Mouse (Mus musculus) midbrain, postnatal 0 days (tissue): ENCODE results near the gene Gng5. TPM values are rescaled to one million over a fixed set of nuclear protein-coding genes. Genes with fewer than 3 reads are reported as not detected.
A peak's percentile ranks its signal among the peaks of the same experiment; 100 is the strongest.

Source experiments
- ATAC-seq: fragments of 200-750 bp; cut with Nextera tagmentation; 2 replicates; pipeline ENCODE4 v1.8.0; 2017; ENCODE audit warnings: moderate number of reproducible peaks, mild to moderate bottlenecking, moderate TSS enrichment, moderate library complexity; ENCODE audit not compliant: low FRiP score
- DNase-seq: peaks from one replicate; pipeline ENCODE4 v3.0.0-alpha.2; 2015; ENCODE audit warnings: low spot score
- H3K27ac ChIP-seq: fragments of 300-500 bp; sonication (generic); 2 replicates; pipeline ENCODE4 v1.5.1; 2014; ENCODE audit warnings: low read depth, mild to moderate bottlenecking, low read length, mixed read lengths
- H3K27me3 ChIP-seq: fragments of 300-500 bp; sonication (generic); 2 replicates; pipeline ENCODE4 v1.6.1; 2014; ENCODE audit warnings: low read length, control low read depth, mixed read lengths; ENCODE audit not compliant: insufficient read depth
- H3K36me3 ChIP-seq: fragments of 300-500 bp; sonication (generic); 2 replicates; pipeline ENCODE4 v1.6.1; 2014; ENCODE audit warnings: low read length, control low read depth, mixed read lengths; ENCODE audit not compliant: insufficient read depth
- H3K4me1 ChIP-seq: fragments of 300-500 bp; sonication (generic); 2 replicates; pipeline ENCODE4 v1.6.1; 2014; ENCODE audit warnings: mild to moderate bottlenecking, control low read depth, antibody characterized with exemption, low read length, mixed read lengths; ENCODE audit not compliant: insufficient read depth
- H3K4me2 ChIP-seq: fragments of 300-500 bp; sonication (generic); 2 replicates; pipeline ENCODE4 v1.6.1; 2014; ENCODE audit warnings: low read depth, mild to moderate bottlenecking, low read length, mixed read lengths; ENCODE audit not compliant: poor library complexity, severe bottlenecking
- H3K4me3 ChIP-seq: fragments of 300-500 bp; sonication (generic); 2 replicates; pipeline ENCODE4 v1.5.1; 2014; ENCODE audit warnings: low read depth, mild to moderate bottlenecking, low read length, moderate library complexity
- H3K9ac ChIP-seq: fragments of 300-500 bp; sonication (generic); replicated peaks from 2 replicates; pipeline ENCODE4 v1.6.1; 2014; ENCODE audit warnings: mild to moderate bottlenecking, low read length, moderate library complexity, mixed read lengths; ENCODE audit not compliant: poor library complexity, severe bottlenecking
- H3K9me3 ChIP-seq: fragments of 300-500 bp; sonication (generic); 2 replicates; pipeline ENCODE4 v1.6.1; 2016; ENCODE audit warnings: low read length, control low read depth
- CTCF ChIP-seq: IDR thresholded peaks from 2 replicates; pipeline ENCODE4 v1.5.1; 2016; ENCODE audit warnings: antibody characterized with exemption, mild to moderate bottlenecking
- WGBS: fragments of 180-500 bp; shearing (Covaris S2); extraction: QIAGEN DNeasy Blood & Tissue Kit; methylation state at CpG from one replicate; pipeline ENCODE4 v1.1.7; 2014; 5-methylcytosine and 5-hydroxymethylcytosine counted together
- polyA plus RNA-seq: library from polyadenylated mRNA; unstranded; fragments of >200 nt; fragmentation: Nextera tagmentation; extraction: Ambion mirVana; gene quantifications from 2 replicates; pipeline ENCODE4 v1.2.1, GENCODE M21; 2015
- total RNA-seq: library from RNA; depleted of rRNA; stranded (reverse); fragments of >200 nt; gene quantifications from 2 replicates; pipeline ENCODE4 v1.2.3, GENCODE M21; 2014

Gene Gng5
- total and polyA plus RNA-seq, 2 experiments from 2014 or later = 67.5 to 247 TPM

DNA sequence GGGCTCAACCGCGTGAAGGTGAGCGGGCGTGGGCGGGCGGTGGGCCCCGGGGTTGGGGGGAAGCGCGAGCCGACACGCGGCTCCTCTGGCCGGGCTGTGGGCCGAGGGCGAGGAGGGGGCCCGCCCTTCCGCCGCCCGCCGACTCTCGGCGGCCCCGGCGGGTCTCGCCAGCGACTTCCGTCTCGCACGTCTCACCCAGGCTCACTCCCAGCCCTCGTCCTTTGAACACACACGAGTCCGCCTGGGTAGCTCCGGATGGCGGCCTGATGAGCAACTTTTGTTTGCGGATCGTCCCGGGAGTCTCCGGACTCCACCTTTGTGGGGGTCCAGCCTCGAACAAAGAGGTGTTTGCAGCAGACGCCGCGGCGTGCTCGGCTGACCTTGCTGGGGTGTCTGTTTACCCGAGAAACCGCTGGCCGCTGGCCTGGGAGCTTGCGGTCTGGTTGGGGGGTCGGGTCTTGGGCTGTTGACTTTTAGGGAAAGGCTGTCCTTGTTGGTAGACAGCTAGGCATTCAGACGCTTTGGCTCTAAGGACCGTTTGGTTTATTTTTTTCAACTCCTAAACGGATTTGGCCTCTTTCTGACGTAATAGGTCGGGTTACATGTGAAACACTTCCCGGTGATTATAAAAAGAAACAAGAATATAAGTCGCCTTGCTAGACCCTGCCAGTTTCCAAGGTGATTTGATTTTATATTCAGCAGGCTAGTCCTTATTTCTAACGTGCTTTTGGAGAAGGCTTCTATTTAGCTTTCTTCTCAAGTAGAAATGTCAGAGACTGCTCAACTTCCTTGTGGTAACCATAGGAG lies 599 bp downstream of the Gng5 start:
- no peak for TF ChIP-seq CTCF
- H3K4me3 ChIP-seq = peak overlapping the region; percentile 68
- DNase-seq = peak; percentile 40
- WGBS = under 1% methylated on average over 48 of the region's 57 CpGs
- no peaks in the 10 kb centered on the region for H3K36me3 ChIP-seq
- H3K27ac ChIP-seq = peak overlapping the region; percentile 68
- 0 out of 2 replicates have a peak, but pooled peaks cover 3% of the 10 kb centered on the region for H3K4me1 ChIP-seq
- peak overlapping the region; percentile 77 for H3K4me2 ChIP-seq
- H3K27me3 ChIP-seq = no peaks in the 10 kb centered on the region
- peak overlapping the region; percentile 60 for H3K9ac ChIP-seq
- peak; percentile 76 for ATAC-seq
- no peaks in the 10 kb centered on the region for H3K9me3 ChIP-seq

DNA sequence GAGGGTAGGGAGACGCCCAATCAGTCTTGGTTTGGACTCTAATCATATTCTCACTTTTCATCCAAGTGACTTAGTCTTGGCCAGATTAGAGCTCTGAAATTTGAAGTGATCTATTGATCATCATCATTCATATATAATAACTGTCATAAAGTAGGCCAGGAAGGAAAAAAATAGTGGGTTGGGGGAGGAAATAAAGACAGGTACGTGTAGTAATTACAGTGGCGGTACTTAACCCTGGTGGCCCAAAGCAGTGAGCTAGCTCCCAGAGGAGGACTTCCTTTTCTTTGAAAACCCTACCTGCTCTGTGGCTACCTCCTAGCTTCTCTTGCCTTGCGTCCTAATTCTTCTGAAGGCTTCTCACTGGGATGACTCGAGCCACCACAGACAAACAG lies 1.2 kb downstream of the Gng5 start:
- Histone ChIP-seq H3K27me3 (no peaks in the 10 kb centered on the region), H3K4me3 (peak overlapping the region; percentile 68), H3K36me3 (peaks cover 4% of the 10 kb centered on the region; the same call in 1 of the 2 replicates), H3K4me1 (0 out of 2 replicates have a peak, but pooled peaks cover 3% of the 10 kb centered on the region), H3K9me3 (no peaks in the 10 kb centered on the region), H3K9ac (no peak overlapping the region), H3K4me2 (peak overlapping the region; percentile 77), H3K27ac (0 out of 2 replicates have a peak overlapping the region, but pooled peaks have one; percentile 68)
- ATAC-seq = 0 out of 2 replicates have a peak, but pooled peaks have one; percentile 9
- WGBS = 15% methylated on average over 5 of the region's 5 CpGs
- no peak for TF ChIP-seq CTCF
- no peak for DNase-seq

DNA sequence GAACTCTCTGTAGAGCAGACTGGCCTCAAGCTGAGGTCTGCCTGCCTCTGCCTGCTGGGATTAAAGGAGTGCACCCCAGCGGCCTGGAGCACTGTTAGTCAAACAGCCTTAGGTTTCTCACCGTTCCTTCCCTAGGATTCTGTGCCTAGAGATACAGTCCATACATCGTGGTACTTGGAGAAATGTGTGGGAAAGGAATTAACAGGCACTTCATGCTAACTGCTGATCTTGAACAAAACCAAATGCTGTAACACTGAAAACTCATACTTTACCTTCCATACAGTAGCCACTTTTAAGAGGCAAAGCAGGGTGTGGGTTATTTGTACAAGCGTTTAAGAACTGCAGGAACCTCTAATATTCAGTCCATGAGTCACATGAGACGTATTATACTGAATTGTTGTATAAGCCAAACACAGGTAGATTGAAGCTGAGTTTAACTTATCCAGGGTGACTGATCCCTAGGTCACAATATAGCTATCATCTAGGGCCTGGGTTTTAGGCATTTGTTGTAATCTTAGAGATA lies 2.1 kb downstream of the Gng5 start:
- no peak overlapping the region for H3K27ac ChIP-seq
- no peak for ATAC-seq
- H3K4me1 ChIP-seq = 0 out of 2 replicates have a peak, but pooled peaks cover 3% of the 10 kb centered on the region
- TF ChIP-seq CTCF = no peak
- no peaks in the 10 kb centered on the region for H3K27me3 ChIP-seq
- H3K36me3 ChIP-seq = peaks cover 10% of the 10 kb centered on the region
- H3K4me2 ChIP-seq = peak overlapping the region; percentile 77; the same call in 1 of the 2 replicates
- no peaks in the 10 kb centered on the region for H3K9me3 ChIP-seq
- WGBS = 62% methylated on average over 5 of the region's 5 CpGs
- no peak overlapping the region for H3K4me3 ChIP-seq
- no peak overlapping the region for H3K9ac ChIP-seq
- no peak for DNase-seq

DNA sequence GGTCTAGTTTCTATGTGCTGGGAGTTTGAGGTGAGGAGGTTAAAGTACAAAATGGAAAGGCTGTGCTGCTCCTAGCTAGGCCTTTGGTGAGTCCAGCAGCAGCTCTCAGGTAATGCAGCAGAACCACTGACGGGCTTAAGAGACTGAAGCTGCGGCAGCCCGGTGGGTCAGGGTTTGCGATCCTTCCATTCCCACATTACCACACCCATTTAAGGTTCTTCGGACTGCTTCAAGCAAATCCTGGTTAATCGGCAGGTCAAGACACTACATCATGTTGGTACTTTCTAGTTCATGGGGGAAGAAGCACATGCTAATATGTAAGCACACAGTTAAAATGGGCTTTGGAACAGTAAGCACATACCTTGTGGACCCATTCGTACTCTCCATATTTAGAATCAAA lies 7.1 kb downstream of the Gng5 start:
- Histone ChIP-seq H3K36me3 (peaks cover 23% of the 10 kb centered on the region), H3K27me3 (no peaks in the 10 kb centered on the region), H3K9ac (no peak overlapping the region), H3K4me1 (no peaks in the 10 kb centered on the region), H3K27ac (no peak overlapping the region), H3K9me3 (no peaks in the 10 kb centered on the region), H3K4me2 (no peak overlapping the region), H3K4me3 (no peak overlapping the region)
- ATAC-seq (no peak), DNase-seq (no peak)
- no peak for TF ChIP-seq CTCF
- WGBS = 97% methylated on average over 7 of the region's 7 CpGs

DNA sequence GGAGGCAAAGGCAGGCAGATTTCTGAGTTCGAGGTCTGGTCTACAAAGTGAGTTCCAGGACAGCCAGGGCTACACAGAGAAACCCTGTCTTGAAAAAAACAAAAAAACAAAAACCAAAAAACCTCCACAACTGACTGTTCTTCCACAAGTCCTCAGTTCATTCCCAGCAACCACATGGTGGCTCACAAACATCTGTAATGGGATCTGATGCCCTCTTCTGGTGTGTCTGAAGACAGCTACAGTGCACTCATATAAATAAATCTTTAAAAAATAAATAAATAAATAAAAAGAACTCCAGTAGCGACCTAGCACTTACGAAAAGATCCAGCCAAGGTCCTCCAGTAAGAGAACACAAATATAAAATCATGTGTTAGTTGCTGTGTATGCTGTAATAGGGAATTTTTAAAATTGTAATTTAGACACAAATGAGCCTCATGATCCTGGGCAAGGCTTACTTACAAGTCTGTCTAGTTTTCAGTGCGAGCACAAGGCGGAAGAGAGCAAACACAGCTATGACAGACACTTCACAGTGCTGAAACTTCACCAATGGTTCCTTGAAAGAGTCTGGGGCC lies 20.7 kb downstream of the Gng5 start:
- Histone ChIP-seq H3K4me1 (no peaks in the 10 kb centered on the region), H3K36me3 (peaks cover 11% of the 10 kb centered on the region; the same call in 1 of the 2 replicates), H3K9me3 (no peaks in the 10 kb centered on the region), H3K27me3 (no peaks in the 10 kb centered on the region), H3K27ac (peak overlapping the region; percentile 98), H3K4me3 (peak overlapping the region; percentile 83), H3K4me2 (peak overlapping the region; percentile 55), H3K9ac (peak overlapping the region; percentile 79)
- TF ChIP-seq CTCF = peak; percentile 59
- ATAC-seq (0 out of 2 replicates have a peak, but pooled peaks have one; percentile 24), DNase-seq (no peak)
- WGBS = 28% methylated on average over 5 of the region's 5 CpGs
